Mouse (Mus musculus) brain, embryonic 14.5 days (tissue): ENCODE data around the gene Gpatch8.

Source experiments
- CTCF ChIP-seq: fragments of 200-500 bp; IDR thresholded peaks from 2 replicates; pipeline ENCODE4 v1.5.1; 2012; ENCODE audit warnings: inconsistent platforms, mild to moderate bottlenecking, moderate library complexity, borderline replicate concordance; ENCODE audit not compliant: insufficient read depth, insufficient read length; ENCODE audit errors: extremely low read depth
- POLR2A ChIP-seq: fragments of 200-500 bp; IDR thresholded peaks from 2 replicates; pipeline ENCODE4 v1.6.1; 2012; ENCODE audit warnings: mild to moderate bottlenecking, inconsistent platforms, borderline replicate concordance; ENCODE audit not compliant: poor library complexity, insufficient read depth, insufficient read length, severe bottlenecking; ENCODE audit errors: extremely low read depth

- no peak for TF ChIP-seq CTCF
- TF ChIP-seq POLR2A: no peak
Observed at GRCm38 (mm10) chr11:102444321-102444720, 111.9 kb downstream of the Gpatch8 start.
